Mouse (Mus musculus) left cerebral cortex, adult 8-10 months (tissue): ENCODE data around the gene Errfi1. TPM values are rescaled to one million over a fixed set of nuclear protein-coding genes. Genes with fewer than 3 reads are reported as not detected.
"Not testable (repeated sequence)": the region's sequence is repeated elsewhere in the genome, so short reads cannot be mapped to it uniquely, and the experiment has no call there.

Experiments
- DNase-seq, 2 experiments: peaks; one replicate each; pipeline ENCODE4 v3.0.0; 2022; ENCODE audit warnings: low spot score in 2 of 2
- total RNA-seq, 4 experiments: library from RNA; stranded (reverse); gene quantifications; 2 replicates each; pipeline ENCODE4 v1.2.4; 2022

The Errfi1 gene
- total RNA-seq, 4 experiments from 2014 or later: 25.4 to 28.1 (median 26.1) TPM

DNA sequence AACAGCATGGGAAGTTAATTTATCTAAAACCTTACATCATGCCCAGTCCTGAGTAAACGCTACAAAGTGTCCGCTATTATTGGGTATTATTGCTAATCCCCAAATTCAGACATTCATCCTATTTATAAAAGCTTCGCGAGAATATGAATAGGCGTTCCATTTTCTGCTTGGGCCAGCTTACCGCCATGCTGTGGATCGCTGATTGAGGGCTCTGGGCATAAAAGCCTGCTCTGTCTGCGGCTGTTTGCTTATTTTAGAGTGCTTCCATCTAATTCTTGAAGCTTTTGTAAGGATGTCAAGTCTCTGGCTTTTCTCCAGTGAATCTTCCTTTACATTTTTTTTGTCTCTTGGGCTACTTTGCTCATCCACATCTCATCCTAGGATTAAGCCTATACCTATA lies 7.4 kb upstream of the Errfi1 start:
- no peak for DNase-seq

DNA sequence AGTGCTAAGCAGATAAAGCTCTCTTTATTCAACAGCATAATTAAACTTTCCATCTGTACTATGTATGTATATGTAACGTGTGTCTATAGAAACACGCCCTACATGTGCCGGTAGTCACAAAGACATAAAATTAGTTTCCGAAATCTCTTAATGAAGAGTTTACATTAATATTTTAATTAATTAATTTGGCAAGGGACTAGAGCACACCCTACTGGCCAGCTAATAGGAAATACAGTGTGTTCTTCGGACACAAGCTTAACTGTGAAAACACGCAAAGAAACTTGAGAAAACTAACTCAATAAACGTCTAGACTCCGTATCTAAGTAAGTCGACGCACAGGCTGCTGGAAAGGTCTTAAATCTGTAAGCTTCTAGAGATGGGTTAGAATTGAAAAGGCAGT lies 3.8 kb upstream of the Errfi1 start:
- DNase-seq: no peak

- DNase-seq: no peak
Observed at GRCm38 (mm10) chr4:150850893-150851292, 2.8 kb upstream of the Errfi1 start.

DNA sequence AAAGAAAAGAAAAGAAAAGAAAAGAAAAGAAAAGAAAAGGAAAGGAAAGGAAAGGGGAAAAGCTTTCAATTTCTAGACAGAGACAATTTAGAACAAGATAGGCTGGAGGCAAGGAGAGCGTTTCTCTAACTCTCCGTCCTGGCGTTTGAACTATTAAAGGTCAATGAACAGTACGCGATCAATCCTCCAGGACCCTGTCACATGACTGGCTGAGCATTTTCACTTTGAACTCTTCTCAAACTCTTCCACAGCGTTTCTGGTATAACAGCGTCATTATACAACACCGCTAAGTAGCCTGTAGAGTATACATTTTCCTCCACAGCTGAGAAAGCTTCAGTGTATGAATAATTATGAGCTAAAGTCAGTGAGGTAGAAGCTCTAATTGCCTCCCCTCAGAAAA lies 1.7 kb upstream of the Errfi1 start:
- no peak for DNase-seq

- no peak for DNase-seq
Observed at GRCm38 (mm10) chr4:150852479-150852878, 1.2 kb upstream of the Errfi1 start.

GRCm38 (mm10) chr4:150854839-150855246 lies 1.1 kb downstream of the Errfi1 start:
- DNase-seq: peak; percentile 88 to 89

DNA sequence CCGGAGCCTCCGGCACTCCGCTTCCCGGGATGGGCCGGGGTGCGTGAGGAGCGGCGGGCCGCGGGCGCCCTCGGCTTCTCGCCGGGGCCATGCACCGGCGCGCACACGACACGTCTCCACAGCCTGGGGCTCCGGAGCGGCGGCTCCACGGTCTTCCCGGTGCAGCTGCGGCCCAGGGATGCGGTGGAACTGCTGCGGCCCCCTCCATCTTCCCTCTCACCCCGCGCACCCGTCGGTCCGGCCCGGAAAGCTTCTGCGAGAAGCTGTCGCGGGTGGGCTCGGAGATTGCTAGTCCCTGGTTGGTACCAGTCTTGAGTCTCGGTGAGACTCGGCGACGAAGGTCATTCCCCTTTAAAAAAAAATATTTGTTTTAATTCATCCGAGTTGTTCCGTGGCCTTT lies 1.6 kb downstream of the Errfi1 start:
- peak in 1 of 2 experiments; percentile 23 for DNase-seq

- no peak for DNase-seq
Observed at GRCm38 (mm10) chr4:150860526-150860925, 6.8 kb downstream of the Errfi1 start.

GRCm38 (mm10) chr4:150861161-150861560 lies 7.4 kb downstream of the Errfi1 start:
- no peak for DNase-seq

GRCm38 (mm10) chr4:150862626-150863375 lies 9.1 kb downstream of the Errfi1 start:
- no peak for DNase-seq

DNA sequence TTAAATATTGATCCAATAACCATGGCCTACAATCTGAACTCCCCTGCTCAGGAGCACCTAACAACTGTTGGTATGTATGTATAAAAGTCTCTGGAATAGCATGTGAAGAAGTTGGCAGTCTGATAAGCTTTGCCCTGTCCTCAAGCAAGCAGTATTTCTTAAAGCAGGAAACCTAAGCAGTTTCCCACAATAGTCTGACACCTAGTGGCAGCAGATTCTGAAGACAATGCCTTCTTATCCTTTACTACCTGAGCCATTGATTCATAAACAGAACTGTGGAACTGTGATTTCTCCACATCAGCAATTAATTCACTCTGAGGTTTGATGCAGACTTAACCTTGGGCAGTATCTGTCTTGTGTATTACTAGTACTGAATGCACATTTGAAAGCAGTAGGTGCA lies 11.7 kb downstream of the Errfi1 start:
- no peak for DNase-seq

DNA sequence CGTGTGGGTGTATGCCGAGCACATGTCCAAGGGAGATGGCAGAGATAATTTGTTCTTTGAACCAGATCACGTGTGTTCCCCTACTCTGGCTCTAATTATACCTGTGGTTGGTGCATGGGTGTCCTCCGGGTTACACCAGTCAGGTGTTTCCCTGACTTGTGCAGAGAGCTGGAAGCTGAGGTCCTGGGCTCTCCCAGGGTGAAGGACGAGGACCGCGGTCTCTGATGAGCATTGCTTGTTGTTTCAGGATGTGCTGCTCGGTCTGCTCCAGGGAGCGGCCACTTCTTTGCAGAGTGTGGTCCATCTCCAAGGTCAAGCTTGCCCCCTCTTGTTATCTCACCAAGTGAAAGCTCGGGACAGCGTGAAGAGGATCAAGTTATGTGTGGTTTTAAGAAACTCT lies 12.3 kb downstream of the Errfi1 start:
- DNase-seq: no peak

GRCm38 (mm10) chr4:150866494-150866893 lies 12.8 kb downstream of the Errfi1 start:
- DNase-seq: no peak

GRCm38 (mm10) chr4:150868161-150868560 lies 14.4 kb downstream of the Errfi1 start:
- DNase-seq: no peak

DNA sequence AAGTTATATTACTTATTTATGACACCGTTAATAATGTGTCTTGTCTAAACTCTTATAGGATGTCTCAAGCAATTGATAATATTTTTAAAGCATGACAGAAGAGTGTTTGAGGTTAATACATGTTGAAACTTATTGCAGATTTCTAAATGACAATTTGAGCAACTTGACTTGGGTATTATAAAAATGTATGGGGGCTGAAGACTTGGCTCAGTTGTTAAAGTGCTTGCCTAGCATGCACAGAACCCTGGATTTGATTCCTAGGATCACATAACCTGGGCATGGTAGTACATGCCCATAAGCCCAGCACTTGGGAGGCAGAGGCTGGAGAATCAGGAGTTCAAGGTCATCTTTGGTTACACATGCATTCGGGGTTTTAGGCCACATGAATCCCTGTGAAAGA lies 15.1 kb downstream of the Errfi1 start:
- DNase-seq: no peak

GRCm38 (mm10) chr4:150869276-150870197 lies 15.8 kb downstream of the Errfi1 start:
- DNase-seq: no peak

GRCm38 (mm10) chr4:150870963-150871391 lies 17.3 kb downstream of the Errfi1 start:
- DNase-seq: no peak

GRCm38 (mm10) chr4:150871392-150872138 lies 17.8 kb downstream of the Errfi1 start:
- no peak for DNase-seq

DNA sequence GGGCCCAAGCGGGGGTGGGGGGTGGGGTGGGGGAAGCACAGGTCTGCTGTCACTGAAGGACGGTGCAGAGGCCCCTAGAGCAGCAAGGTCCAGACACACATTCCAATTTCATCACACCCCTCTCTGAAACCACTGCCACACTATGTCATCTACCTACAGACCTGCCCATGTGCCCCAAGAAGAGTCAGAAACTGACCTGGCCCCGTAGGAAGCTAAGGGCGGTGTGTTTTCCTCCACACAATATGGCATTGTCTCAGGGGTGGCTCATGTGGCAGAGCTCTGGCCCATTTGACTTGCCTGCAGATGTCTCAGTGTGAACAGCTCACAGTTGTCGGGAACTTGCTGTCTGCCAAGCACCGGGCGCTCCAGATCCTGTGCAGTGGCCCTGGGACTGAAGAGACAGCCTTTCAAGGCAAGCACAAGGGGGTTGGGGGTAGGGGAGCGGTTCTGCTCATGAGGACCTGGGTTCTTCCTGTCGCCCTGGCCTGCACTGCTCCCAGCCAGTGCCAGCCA lies 18.5 kb downstream of the Errfi1 start:
- DNase-seq: peak in 1 of 2 experiments; percentile 52

- DNase-seq: no peak
Observed at GRCm38 (mm10) chr4:150872681-150873080, 19.0 kb downstream of the Errfi1 start.

- DNase-seq: not testable (repeated sequence)
Observed at GRCm38 (mm10) chr4:150874416-150874815, 20.7 kb downstream of the Errfi1 start.
